Mouse (Mus musculus) forebrain, embryonic 11.5 days (tissue): ENCODE measurements around the gene Cpeb3. TPM values are rescaled to one million over a fixed set of nuclear protein-coding genes. Genes with fewer than 3 reads are reported as not detected.
"Not testable (repeated sequence)": the region's sequence is repeated elsewhere in the genome, so short reads cannot be mapped to it uniquely, and the experiment has no call there.

Source experiments
- ATAC-seq: fragments of 200-750 bp; cut with Nextera tagmentation; replicated peaks from 2 replicates; pipeline ENCODE4 v1.8.0; 2017; ENCODE audit warnings: moderate TSS enrichment; ENCODE audit not compliant: low FRiP score
- DNase-seq: peaks from one replicate; pipeline ENCODE4 v3.0.0-alpha.2; 2017; ENCODE audit warnings: low spot score
- H3K27ac ChIP-seq: fragments of 300-500 bp; sonication (generic); 2 replicates; pipeline ENCODE4 v1.5.1; 2014; ENCODE audit warnings: low read depth, low read length
- H3K27me3 ChIP-seq: fragments of 300-500 bp; sonication (generic); 2 replicates; pipeline ENCODE4 v1.6.1; 2014; ENCODE audit warnings: mild to moderate bottlenecking, low read length, mixed read lengths; ENCODE audit not compliant: control insufficient read depth, insufficient read depth
- H3K36me3 ChIP-seq: fragments of 300-500 bp; sonication (generic); 2 replicates; pipeline ENCODE4 v1.6.1; 2014; ENCODE audit warnings: mild to moderate bottlenecking, low read length, moderate library complexity, mixed read lengths; ENCODE audit not compliant: control insufficient read depth, insufficient read depth
- H3K4me1 ChIP-seq: fragments of 300-500 bp; sonication (generic); replicated peaks from 2 replicates; pipeline ENCODE4 v1.6.1; 2014; ENCODE audit warnings: low read length, mixed read lengths; ENCODE audit not compliant: control insufficient read depth, insufficient read depth
- H3K4me2 ChIP-seq: fragments of 300-500 bp; sonication (generic); 2 replicates; pipeline ENCODE4 v1.6.1; 2014; ENCODE audit warnings: low read depth, mild to moderate bottlenecking, low read length, moderate library complexity, mixed read lengths; ENCODE audit not compliant: severe bottlenecking
- H3K4me3 ChIP-seq: fragments of 300-500 bp; sonication (generic); 2 replicates; pipeline ENCODE4 v1.5.1; 2014; ENCODE audit warnings: low read depth, low read length
- H3K9ac ChIP-seq: fragments of 300-500 bp; sonication (generic); 2 replicates; pipeline ENCODE4 v1.6.1; 2014; ENCODE audit warnings: low read length
- H3K9me3 ChIP-seq: fragments of 300-500 bp; sonication (generic); 2 replicates; pipeline ENCODE4 v1.6.1; 2016; ENCODE audit warnings: low read length, mixed read lengths; ENCODE audit not compliant: control insufficient read depth
- WGBS: fragments of 180-500 bp; shearing (Covaris S2); extraction: QIAGEN DNeasy Blood & Tissue Kit; methylation state at CpG from one replicate; pipeline ENCODE4 v1.1.7; 2014; 5-methylcytosine and 5-hydroxymethylcytosine counted together
- polyA plus RNA-seq: library from polyadenylated mRNA; unstranded; fragments of >200 nt; fragmentation: Nextera tagmentation; extraction: Ambion mirVana; gene quantifications from 2 replicates; pipeline ENCODE4 v1.2.1, GENCODE M21; 2014

The Cpeb3 gene
- polyA plus RNA-seq, 1 experiment from 2014 or later, result 2.4 TPM

DNA sequence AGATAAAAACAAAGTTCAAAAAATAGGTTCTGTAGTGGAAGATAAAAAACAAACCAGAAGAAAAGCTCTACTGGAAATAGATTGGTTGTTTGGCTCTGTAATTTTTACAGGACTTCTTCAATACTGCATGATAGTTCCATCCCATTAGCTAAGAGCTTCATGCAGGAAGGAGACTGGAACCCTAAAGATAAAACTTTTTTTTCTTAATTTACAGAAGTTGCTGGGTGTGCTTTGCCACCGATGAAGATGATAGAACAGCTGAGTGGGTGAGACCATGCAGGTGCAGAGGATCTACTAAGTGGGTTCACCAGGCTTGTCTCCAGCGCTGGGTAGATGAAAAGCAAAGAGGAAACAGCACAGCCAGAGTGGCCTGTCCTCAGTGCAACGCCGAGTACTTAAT, 2.1 kb upstream of the Cpeb3 start:
- Histone ChIP-seq H3K4me1 (peaks cover 7% of the 10 kb centered on the region), H3K9ac (no peak overlapping the region), H3K4me2 (no peak overlapping the region), H3K27ac (no peak overlapping the region), H3K27me3 (0 out of 2 replicates have a peak, but pooled peaks cover 3% of the 10 kb centered on the region), H3K9me3 (no peaks in the 10 kb centered on the region), H3K4me3 (no peak overlapping the region), H3K36me3 (peaks cover 6% of the 10 kb centered on the region; the same call in 1 of the 2 replicates)
- 96% methylated on average over 4 of the region's 4 CpGs for WGBS
- ATAC-seq (no peak), DNase-seq (no peak)

DNA sequence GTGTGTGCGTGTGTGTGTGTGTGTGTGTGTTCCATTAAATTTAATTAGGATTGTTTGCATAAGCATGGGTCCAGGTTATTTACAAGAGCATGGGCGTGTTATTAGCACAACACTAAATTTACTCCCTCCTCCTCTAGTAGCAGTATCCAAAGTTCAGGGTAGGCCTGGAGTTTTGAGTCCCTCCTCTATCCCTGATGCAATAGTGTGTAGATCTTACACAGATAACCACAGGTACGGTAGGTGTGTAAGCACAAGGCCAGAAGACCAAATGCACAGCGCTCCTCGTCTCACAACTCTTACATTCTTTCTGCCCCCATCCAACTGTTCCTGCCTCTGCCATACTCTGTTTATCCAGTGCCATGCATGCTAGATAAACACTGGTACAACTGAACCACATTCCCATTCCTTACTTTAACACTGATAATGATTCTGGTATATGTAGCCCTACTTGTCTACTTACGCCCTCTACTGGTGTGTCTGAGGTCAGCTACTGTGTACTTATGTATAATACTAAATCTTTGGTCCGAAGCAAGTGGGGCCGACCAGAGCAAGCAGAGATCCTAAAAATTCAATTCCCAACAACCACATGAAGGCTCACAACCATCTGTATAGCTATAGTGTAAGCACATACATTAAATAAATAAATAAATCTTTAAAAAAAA, 1.2 kb upstream of the Cpeb3 start:
- Histone ChIP-seq H3K4me2 (no peak overlapping the region; the same call in 1 of the 2 replicates), H3K4me1 (peaks cover 7% of the 10 kb centered on the region), H3K27ac (no peak overlapping the region), H3K9me3 (no peaks in the 10 kb centered on the region), H3K9ac (no peak overlapping the region), H3K36me3 (peaks cover 6% of the 10 kb centered on the region; the same call in 1 of the 2 replicates), H3K27me3 (0 out of 2 replicates have a peak, but pooled peaks cover 3% of the 10 kb centered on the region), H3K4me3 (peak overlapping the region; percentile 3; the same call in 1 of the 2 replicates)
- no peak for DNase-seq
- ATAC-seq, result no peak
- WGBS, result 86% methylated on average over 8 of the region's 8 CpGs

DNA sequence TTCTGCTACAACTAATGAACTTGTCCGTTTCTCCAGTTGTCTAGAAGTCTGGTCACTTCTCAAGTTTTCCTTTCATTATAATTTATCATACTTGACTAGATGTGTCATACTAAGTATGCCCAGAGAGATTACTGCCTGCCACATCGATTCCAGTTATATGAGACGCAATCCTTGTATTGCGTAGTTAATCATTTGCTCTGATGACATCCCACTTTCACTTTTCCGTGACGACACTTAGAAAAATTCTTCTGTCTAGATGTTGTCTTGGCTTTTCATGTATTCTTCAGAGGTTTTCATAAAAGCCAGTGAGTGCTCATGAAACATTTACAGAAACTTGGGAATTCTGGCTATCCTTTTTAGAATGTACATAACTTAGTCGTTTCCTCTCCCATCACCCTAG, 585 bp upstream of the Cpeb3 start:
- Histone ChIP-seq H3K27ac (no peak overlapping the region), H3K9ac (no peak overlapping the region; the same call in 1 of the 2 replicates), H3K4me2 (peak overlapping the region; percentile 93), H3K9me3 (no peaks in the 10 kb centered on the region), H3K4me1 (peaks cover 7% of the 10 kb centered on the region), H3K36me3 (peaks cover 6% of the 10 kb centered on the region; the same call in 1 of the 2 replicates), H3K4me3 (peak overlapping the region; percentile 99), H3K27me3 (0 out of 2 replicates have a peak, but pooled peaks cover 3% of the 10 kb centered on the region)
- WGBS, result 86% methylated on average over 7 of the region's 7 CpGs
- DNase-seq (no peak), ATAC-seq (no peak)

DNA sequence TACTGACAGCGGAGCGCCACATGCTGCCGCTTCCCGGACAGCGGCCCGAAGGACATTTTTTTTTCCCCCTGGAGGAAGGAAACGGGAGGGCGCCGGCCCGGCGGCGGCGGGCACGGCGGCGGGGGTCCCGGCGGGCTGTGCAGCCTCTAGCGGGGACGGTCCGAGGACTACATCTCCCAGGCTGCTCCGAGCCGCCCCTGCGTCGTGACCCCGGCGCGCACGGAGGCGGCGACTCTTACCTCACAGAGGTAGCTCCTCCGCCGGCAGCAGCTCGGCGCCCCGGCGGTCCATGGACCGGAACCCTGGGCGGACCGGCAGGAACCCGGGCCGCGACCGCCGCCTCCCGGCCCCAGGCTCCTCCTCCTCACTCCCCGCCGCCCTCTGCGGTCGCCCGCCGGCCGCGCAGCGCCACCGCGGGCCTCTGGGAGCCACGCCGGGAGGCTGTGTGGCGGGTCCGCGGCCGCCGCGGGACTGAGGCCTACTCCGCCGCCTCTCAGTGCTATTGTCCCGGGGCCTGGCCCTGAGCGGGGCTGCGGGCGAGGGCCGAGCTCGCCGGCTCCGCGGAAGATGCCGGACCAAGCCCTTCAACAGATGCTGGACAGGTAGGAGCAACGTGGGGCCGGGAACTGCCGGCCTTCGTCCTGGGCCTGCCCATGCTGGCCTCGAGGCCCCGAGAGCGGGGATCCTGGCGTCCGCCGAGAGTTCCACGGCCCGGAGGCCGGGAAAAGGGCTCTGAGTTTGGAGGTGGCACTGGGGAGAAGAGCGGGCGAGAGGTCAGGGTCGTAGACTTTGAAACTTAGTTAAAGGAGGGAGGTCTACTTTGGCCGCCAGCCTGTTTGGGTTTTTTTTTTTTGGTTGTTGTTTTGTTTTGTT, 862 bp downstream of the Cpeb3 start, which contains the start of gene March5:
TSS of gene March5 (plus strand) at position 241 of the 873 bp plus-strand sequence.
- under 1% methylated on average over 89 of the region's 94 CpGs for WGBS
- Histone ChIP-seq H3K27ac (peak within 1 kb of the TSS; percentile 64), H3K9ac (peak within 1 kb of the TSS; percentile 99), H3K36me3 (peaks cover 6% of the 10 kb centered on the region; the same call in 1 of the 2 replicates), H3K4me1 (peaks cover 7% of the 10 kb centered on the region), H3K9me3 (no peaks in the 10 kb centered on the region), H3K4me2 (peak within 1 kb of the TSS; percentile 93), H3K4me3 (peak within 1 kb of the TSS; percentile 99), H3K27me3 (0 out of 2 replicates have a peak, but pooled peaks cover 3% of the 10 kb centered on the region)
- ATAC-seq, result peak; percentile 99
- peak; percentile 94 for DNase-seq

DNA sequence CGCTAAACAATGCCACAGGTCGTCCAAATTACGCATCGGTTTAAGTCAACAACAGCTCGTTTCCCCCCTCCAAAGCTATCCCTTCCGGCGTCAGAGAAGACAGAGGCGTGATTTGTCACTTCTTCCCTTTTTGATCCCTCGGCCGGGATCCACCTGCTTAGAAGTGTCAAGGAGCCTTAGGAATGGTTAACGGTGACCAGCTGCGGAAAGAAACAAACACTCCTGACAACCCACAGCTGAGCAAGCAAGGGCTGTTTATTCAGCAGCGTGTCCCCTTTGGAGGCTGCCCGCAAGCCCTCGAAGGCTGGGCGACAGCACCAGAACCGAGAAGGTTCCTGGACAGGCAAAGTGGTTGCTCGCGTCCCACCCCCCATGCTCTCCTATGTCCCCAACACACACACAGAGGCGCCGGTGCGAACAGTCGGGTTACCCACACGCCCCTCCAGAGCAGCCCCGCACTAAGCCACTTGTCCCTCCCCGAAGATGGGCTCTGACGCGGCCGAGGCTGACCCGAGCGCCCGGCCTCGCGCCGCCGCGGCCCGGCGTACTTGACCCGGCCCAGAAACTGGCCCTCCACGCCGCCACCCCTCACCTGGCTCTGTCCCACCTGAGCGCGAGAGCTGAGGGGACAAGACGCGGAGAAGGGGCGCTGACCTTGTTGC, 1.6 kb downstream of the Cpeb3 start:
- Histone ChIP-seq H3K4me3 (peak overlapping the region; percentile 99), H3K36me3 (peaks cover 6% of the 10 kb centered on the region; the same call in 1 of the 2 replicates), H3K27me3 (0 out of 2 replicates have a peak, but pooled peaks cover 3% of the 10 kb centered on the region), H3K9me3 (no peaks in the 10 kb centered on the region), H3K27ac (peak overlapping the region; percentile 64; the same call in 1 of the 2 replicates), H3K4me1 (peaks cover 7% of the 10 kb centered on the region), H3K9ac (peak overlapping the region; percentile 99), H3K4me2 (peak overlapping the region; percentile 93)
- peak; percentile 73 for DNase-seq
- WGBS, result under 1% methylated on average over 47 of the region's 47 CpGs
- ATAC-seq, result peak; percentile 65

DNA sequence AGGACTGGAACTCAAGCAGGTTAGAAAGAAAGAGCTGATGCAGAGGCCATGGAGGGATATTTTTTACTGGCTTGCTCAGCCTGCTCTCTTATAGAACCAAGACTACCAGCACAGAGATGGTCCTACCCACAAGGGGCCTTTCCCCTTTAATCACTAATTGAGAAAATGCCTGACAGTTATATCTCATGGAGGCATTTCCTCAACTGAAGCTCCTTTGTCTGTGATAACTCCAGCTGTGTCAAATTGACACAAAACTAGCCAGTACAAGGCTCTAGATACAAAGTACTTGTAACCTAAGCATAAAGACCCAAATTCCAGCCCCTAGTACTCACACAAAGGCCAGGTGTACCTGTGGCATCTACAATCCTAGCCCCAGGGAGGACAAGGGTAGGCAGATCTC, 3.2 kb downstream of the Cpeb3 start:
- H3K4me2 ChIP-seq, ATAC-seq, DNase-seq, H3K9me3 ChIP-seq, H3K4me3 ChIP-seq, H3K27me3 ChIP-seq, H3K27ac ChIP-seq, H3K9ac ChIP-seq, H3K4me1 ChIP-seq, H3K36me3 ChIP-seq: not testable (repeated sequence)

DNA sequence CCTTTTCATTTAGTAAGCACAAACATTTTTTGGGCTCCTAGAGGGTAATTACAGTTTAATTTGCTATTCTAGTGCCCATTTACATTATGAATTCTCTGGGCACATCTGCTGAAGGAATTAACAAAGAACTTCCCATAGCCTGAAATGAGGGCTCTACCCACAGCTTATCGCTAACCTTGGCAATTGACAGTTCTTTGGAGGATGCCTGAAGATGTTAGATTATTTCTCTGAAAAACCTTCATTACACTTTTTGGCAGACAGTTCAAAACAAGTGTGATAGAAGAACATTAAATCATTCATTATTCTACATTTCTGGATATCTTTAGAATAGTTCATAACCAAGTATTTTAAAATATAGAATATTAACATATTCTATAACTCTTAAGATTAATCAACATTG, 5.0 kb downstream of the Cpeb3 start:
- DNase-seq, result no peak
- Histone ChIP-seq H3K27ac (no peak overlapping the region), H3K36me3 (no peaks in the 10 kb centered on the region), H3K4me3 (no peak overlapping the region), H3K4me1 (no peaks in the 10 kb centered on the region), H3K27me3 (0 out of 2 replicates have a peak, but pooled peaks cover 3% of the 10 kb centered on the region), H3K9ac (no peak overlapping the region), H3K9me3 (no peaks in the 10 kb centered on the region), H3K4me2 (no peak overlapping the region)
- WGBS, result 85% methylated on average over 1 of the region's 1 CpGs
- ATAC-seq, result no peak

DNA sequence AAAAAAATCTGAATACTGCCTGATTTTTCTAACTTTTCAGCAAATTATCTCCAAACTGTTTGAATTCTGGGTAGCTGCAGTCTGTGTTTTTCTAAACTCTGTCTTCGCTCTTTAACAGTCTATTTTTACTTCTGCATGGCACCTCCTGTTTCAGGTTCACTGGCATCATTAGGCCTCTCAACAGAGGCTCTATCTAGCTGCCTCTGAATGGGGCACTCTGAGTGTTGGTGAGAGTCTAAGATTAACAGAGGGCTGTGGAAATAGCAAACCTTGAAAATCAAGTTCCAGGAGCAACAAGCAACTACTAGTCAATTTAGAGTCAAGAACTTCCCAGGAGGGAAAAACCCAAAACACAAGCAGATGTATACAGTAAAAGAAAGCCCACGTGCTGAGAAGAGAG, 8.5 kb downstream of the Cpeb3 start:
- Histone ChIP-seq H3K4me3 (no peak overlapping the region), H3K9me3 (no peaks in the 10 kb centered on the region), H3K27me3 (no peaks in the 10 kb centered on the region), H3K36me3 (no peaks in the 10 kb centered on the region), H3K4me1 (no peaks in the 10 kb centered on the region), H3K4me2 (no peak overlapping the region), H3K27ac (no peak overlapping the region), H3K9ac (no peak overlapping the region)
- 68% methylated on average over 2 of the region's 2 CpGs for WGBS
- ATAC-seq (no peak), DNase-seq (no peak)
